Mouse (Mus musculus) C2C12 (cell line): ENCODE data around the gene Faf2. TPM values are rescaled to one million over a fixed set of nuclear protein-coding genes. Genes with fewer than 3 reads are reported as not detected.

Experiments used
- H3K27me3 ChIP-seq: one replicate; pipeline ENCODE4 v1.6.1; 2011; ENCODE audit not compliant: control insufficient read depth, insufficient read depth, insufficient read length
- H3K36me3 ChIP-seq: one replicate; pipeline ENCODE4 v1.6.1; 2011; ENCODE audit not compliant: control insufficient read depth, insufficient read depth
- H3K4me3 ChIP-seq: one replicate; pipeline ENCODE4 v1.5.1; 2011; ENCODE audit warnings: mild to moderate bottlenecking, control low read depth; ENCODE audit not compliant: poor library complexity, insufficient read depth, severe bottlenecking
- H3K79me2 ChIP-seq: one replicate; pipeline ENCODE4 v1.6.1; 2011; ENCODE audit not compliant: control insufficient read depth, insufficient read depth
- H3K79me3 ChIP-seq: one replicate; pipeline ENCODE4 v1.6.1; 2011; ENCODE audit warnings: low read depth, control low read depth
- H3ac ChIP-seq: one replicate; pipeline ENCODE3; 2011; ENCODE audit warnings: low read depth; ENCODE audit not compliant: control insufficient read depth, insufficient read length
- CEBPB ChIP-seq: IDR thresholded peaks from one replicate; pipeline ENCODE4 v1.6.1; 2011; ENCODE audit warnings: low read depth, mild to moderate bottlenecking, control low read depth, moderate library complexity
- CTCF ChIP-seq: IDR thresholded peaks from one replicate; pipeline ENCODE4 v1.5.1; 2011; ENCODE audit not compliant: control insufficient read depth, insufficient read depth, insufficient read length
- FOSL1 ChIP-seq: IDR thresholded peaks from one replicate; pipeline ENCODE4 v1.8.0; 2011; ENCODE audit warnings: mild to moderate bottlenecking, low read length; ENCODE audit not compliant: poor library complexity, insufficient read depth, severe bottlenecking
- MAX ChIP-seq: IDR thresholded peaks from one replicate; pipeline ENCODE4 v1.6.1; 2011; ENCODE audit warnings: mild to moderate bottlenecking, control low read depth
- MYOD1 ChIP-seq: IDR thresholded peaks from one replicate; pipeline ENCODE4 v1.6.1; 2011; ENCODE audit warnings: low read depth; ENCODE audit not compliant: control insufficient read depth, insufficient read length
- MYOG ChIP-seq: IDR thresholded peaks from one replicate; pipeline ENCODE4 v1.6.1; 2011; ENCODE audit not compliant: control insufficient read depth, insufficient read length; ENCODE audit errors: extremely low read depth
- USF1 ChIP-seq: IDR thresholded peaks from one replicate; pipeline ENCODE4 v1.6.1; 2011; ENCODE audit warnings: low read depth, mild to moderate bottlenecking, control low read depth, moderate library complexity
- polyA plus RNA-seq: library from polyadenylated mRNA; unstranded; fragments of >200 nt; fragmentation: generic; extraction: Trizol; gene quantifications from one replicate; pipeline ENCODE4 v1.2.1, GENCODE M21; 2012; ENCODE audit warnings: missing spikeins

The Faf2 gene
- polyA plus RNA-seq, 1 experiment, result 33.5 TPM

GRCm38 (mm10) chr13:54581385-54581784, 40.2 kb upstream of the Faf2 start:
- H3K79me2 ChIP-seq, result peaks cover 7% of the 10 kb centered on the region
- no peaks in the 10 kb centered on the region for H3K27me3 ChIP-seq
- peaks cover 50% of the 10 kb centered on the region for H3K36me3 ChIP-seq
- no peak overlapping the region for H3K4me3 ChIP-seq
- no peaks in the 10 kb centered on the region for H3K79me3 ChIP-seq
- no peak overlapping the region for H3ac ChIP-seq
- TF ChIP-seq USF1 (no peak), MYOD1 (no peak), MAX (no peak), CTCF (no peak), FOSL1 (no peak), MYOG (no peak), CEBPB (no peak)

- H3ac ChIP-seq, result no peak overlapping the region
- no peak overlapping the region for H3K4me3 ChIP-seq
- no peaks in the 10 kb centered on the region for H3K27me3 ChIP-seq
- peaks cover 11% of the 10 kb centered on the region for H3K79me2 ChIP-seq
- H3K79me3 ChIP-seq, result no peaks in the 10 kb centered on the region
- TF ChIP-seq CTCF (no peak), MYOG (no peak), MYOD1 (no peak), USF1 (no peak), FOSL1 (no peak), MAX (no peak), CEBPB (no peak)
- peaks cover 58% of the 10 kb centered on the region for H3K36me3 ChIP-seq
Observed at GRCm38 (mm10) chr13:54582126-54582525, 39.5 kb upstream of the Faf2 start.

- Histone ChIP-seq H3K4me3 (no peak overlapping the region), H3K79me2 (peaks cover 19% of the 10 kb centered on the region), H3K79me3 (no peaks in the 10 kb centered on the region), H3ac (no peak overlapping the region), H3K36me3 (peaks cover 65% of the 10 kb centered on the region), H3K27me3 (no peaks in the 10 kb centered on the region)
- no peak for TF ChIP-seq CEBPB
- no peak for TF ChIP-seq MYOG
- TF ChIP-seq MYOD1, result no peak
- TF ChIP-seq CTCF, result no peak
- TF ChIP-seq USF1, result no peak
- no peak for TF ChIP-seq MAX
- TF ChIP-seq FOSL1, result no peak
Observed at GRCm38 (mm10) chr13:54582860-54583259, 38.7 kb upstream of the Faf2 start.

- peaks cover 17% of the 10 kb centered on the region for H3K79me3 ChIP-seq
- H3K79me2 ChIP-seq, result peaks cover 47% of the 10 kb centered on the region
- no peak overlapping the region for H3K4me3 ChIP-seq
- H3ac ChIP-seq, result no peak overlapping the region
- H3K27me3 ChIP-seq, result no peaks in the 10 kb centered on the region
- peaks cover 74% of the 10 kb centered on the region for H3K36me3 ChIP-seq
- no peak for TF ChIP-seq MYOD1
- TF ChIP-seq MYOG, result no peak
- TF ChIP-seq CTCF, result no peak
- no peak for TF ChIP-seq USF1
- TF ChIP-seq FOSL1, result no peak
- TF ChIP-seq MAX, result no peak
- TF ChIP-seq CEBPB, result no peak
Observed at GRCm38 (mm10) chr13:54585831-54586230, 35.8 kb upstream of the Faf2 start.

GRCm38 (mm10) chr13:54589414-54589995, 32.1 kb upstream of the Faf2 start:
- H3K79me2 ChIP-seq, result peaks cover 72% of the 10 kb centered on the region
- no peak for TF ChIP-seq FOSL1
- TF ChIP-seq MAX, result no peak
- no peak for TF ChIP-seq CEBPB
- no peak for TF ChIP-seq USF1
- no peak for TF ChIP-seq MYOG
- no peak for TF ChIP-seq CTCF
- TF ChIP-seq MYOD1, result no peak
- peak overlapping the region; percentile 74 for H3ac ChIP-seq
- peaks cover 21% of the 10 kb centered on the region for H3K79me3 ChIP-seq
- H3K36me3 ChIP-seq, result peaks cover 42% of the 10 kb centered on the region
- peak overlapping the region; percentile 79 for H3K4me3 ChIP-seq
- no peaks in the 10 kb centered on the region for H3K27me3 ChIP-seq
